Mouse (Mus musculus) adrenal gland, postnatal 10 days (tissue): ENCODE results near the gene Megf8. TPM values are rescaled to one million over a fixed set of nuclear protein-coding genes. Genes with fewer than 3 reads are reported as not detected.
A peak's percentile ranks its signal among the peaks of the same experiment; 100 is the strongest.
"Not testable (repeated sequence)": the region's sequence is repeated elsewhere in the genome, so short reads cannot be mapped to it uniquely, and the experiment has no call there.

Source experiments
- DNase-seq: peaks from one replicate; pipeline ENCODE4 v3.0.0; 2021; ENCODE audit warnings: mixed read lengths
- total RNA-seq, 2 experiments: library from RNA; stranded (reverse); gene quantifications; 2 replicates each; pipeline ENCODE4 v1.2.3; 2021

Gene Megf8
- total RNA-seq, 2 experiments from 2014 or later, result 31.1 to 41.0 TPM

GRCm38 (mm10) chr7:25297454-25298325 is 19.3 kb upstream of the Megf8 start, which contains the start of gene Pafah1b3:
Gene Pafah1b3 (minus strand): TSS chr7:25297986.
- peak; percentile 83 for DNase-seq

GRCm38 (mm10) chr7:25301063-25301462 is 15.9 kb upstream of the Megf8 start, which contains the start of gene Prr19:
Gene Prr19 (plus strand): TSS chr7:25301411.
- DNase-seq, result peak; percentile 27

DNA sequence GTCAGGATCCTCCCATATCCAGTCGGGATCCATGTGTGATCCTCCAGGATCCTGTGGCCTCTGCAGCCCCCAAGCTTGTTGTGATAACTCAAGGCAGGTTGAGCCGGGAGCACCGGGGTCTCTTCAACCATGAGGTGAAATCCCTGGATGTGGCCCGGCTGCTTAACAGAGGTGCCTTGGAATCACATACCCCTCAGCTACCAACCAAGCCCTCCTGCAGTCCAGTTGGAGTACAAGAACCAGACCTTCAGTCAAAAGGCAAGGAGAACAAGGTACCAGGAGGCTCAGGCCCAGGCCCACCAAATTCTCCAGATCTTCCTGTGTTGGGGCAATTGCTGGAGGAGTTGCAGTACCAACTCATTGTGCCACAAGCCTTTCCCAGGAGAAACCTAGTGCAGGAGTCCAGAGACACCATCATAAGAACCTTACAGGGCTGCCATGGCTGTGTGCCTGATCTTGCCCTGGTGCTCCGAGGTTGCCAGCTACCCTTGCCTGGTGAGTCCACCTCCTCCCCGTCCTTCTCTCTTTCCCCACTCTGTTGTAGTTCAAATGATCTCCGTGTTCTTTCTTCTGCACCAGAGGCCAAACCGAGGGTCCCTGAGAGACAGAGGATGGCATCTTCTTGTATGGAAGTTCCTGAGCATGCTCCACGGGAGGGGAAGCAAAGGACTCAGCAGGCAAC is 13.8 kb upstream of the Megf8 start:
- no peak for DNase-seq

GRCm38 (mm10) chr7:25303685-25304006 is 13.3 kb upstream of the Megf8 start:
- no peak for DNase-seq

DNA sequence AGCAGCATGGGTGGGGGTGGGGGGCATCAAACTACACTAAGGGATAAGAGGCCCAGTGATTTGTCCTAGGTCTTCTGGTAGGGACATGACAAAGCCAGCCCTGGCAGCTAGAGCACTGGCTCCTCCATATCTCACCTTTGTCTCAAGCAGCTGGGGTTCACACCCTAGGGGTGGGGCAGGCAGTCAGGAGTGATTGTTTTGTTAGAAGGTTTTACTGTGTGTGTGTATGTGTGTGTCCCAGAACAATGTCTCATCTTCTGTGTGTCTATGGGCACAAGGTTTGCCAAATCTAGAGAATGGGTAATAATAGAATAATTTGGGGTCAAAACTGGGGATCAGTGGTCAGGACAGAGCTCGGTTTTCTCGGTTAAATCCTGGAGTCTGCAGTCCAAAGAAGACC is 11.5 kb upstream of the Megf8 start:
- no peak for DNase-seq

DNA sequence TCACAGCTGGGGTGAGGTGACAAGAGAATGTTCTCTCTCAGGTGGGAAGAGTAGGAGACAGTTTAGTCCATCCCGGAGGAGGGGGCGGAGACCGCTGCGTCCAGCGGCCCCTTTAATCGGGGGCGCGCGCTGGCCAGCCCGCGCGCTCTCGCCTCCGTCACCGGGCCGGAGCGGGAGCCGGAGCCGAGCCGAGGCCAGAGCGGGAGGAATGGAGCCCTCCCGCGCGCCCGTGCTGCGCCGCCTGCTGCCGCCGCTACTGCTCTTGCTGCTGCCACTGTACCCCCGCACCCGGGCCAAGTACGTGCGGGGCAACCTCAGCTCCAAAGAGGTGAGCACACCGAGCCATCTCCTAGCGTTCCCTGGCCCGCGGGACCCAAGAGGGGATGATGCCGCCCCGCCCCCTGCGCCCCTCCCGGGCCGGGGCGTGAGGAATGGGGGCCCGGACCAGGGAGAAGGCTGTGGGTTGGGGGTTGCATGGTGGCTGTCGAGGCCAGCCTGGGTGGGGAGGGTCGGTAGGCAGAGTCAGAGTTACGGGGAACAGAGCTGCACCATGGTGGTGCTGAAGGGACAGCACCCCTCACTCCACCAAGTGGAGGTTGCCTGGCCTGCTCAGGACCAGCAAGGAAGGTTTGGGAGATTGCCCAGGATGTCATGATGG is 10.9 kb upstream of the Megf8 start, which contains the start of gene Tmem145:
TSS of gene Tmem145 (plus strand) at position 151 of the 658 bp plus-strand sequence.
- DNase-seq, result peak; percentile 65

- DNase-seq, result no peak
Observed at GRCm38 (mm10) chr7:25306614-25306996, 10.4 kb upstream of the Megf8 start.

- DNase-seq, result no peak
Observed at GRCm38 (mm10) chr7:25308702-25309318, 8.2 kb upstream of the Megf8 start.

GRCm38 (mm10) chr7:25309425-25309824 is 7.5 kb upstream of the Megf8 start:
- no peak for DNase-seq

GRCm38 (mm10) chr7:25311193-25311592 is 5.8 kb upstream of the Megf8 start:
- no peak for DNase-seq

- DNase-seq, result peak; percentile 35
Observed at GRCm38 (mm10) chr7:25313325-25313724, 3.6 kb upstream of the Megf8 start.

DNA sequence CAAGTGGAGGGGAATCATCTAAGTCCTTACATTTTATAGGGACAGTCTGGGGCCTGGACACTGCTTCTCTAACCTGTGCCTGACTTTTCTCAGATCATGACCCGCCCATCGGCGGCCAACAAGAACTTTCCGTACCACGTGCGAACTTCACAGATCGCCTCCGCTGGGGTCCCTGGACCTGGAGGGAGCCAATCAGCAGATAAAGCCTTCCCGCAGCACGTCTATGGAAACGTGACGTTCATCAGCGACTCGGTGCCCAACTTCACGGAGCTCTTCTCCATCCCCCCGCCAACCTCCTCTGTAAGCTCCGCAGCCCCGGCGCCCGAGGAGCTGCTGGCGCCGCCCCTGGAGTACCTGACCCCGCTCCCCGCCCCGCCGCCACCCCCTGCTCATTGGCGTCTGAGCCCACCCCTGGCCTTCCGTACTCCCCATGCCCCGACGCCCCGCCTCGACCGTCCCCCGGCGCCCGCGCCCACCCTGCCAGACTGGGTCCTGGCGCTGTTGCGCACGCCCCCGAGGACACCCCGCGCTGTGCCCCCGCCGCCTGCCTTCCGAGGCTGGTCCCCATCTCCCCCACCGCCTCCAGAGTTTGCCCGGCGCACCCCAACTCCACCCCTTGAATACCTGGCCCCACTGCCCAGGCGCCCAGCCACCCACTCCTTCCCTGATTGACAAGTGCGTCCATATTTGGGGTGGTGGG is 2.2 kb upstream of the Megf8 start:
- no peak for DNase-seq

DNA sequence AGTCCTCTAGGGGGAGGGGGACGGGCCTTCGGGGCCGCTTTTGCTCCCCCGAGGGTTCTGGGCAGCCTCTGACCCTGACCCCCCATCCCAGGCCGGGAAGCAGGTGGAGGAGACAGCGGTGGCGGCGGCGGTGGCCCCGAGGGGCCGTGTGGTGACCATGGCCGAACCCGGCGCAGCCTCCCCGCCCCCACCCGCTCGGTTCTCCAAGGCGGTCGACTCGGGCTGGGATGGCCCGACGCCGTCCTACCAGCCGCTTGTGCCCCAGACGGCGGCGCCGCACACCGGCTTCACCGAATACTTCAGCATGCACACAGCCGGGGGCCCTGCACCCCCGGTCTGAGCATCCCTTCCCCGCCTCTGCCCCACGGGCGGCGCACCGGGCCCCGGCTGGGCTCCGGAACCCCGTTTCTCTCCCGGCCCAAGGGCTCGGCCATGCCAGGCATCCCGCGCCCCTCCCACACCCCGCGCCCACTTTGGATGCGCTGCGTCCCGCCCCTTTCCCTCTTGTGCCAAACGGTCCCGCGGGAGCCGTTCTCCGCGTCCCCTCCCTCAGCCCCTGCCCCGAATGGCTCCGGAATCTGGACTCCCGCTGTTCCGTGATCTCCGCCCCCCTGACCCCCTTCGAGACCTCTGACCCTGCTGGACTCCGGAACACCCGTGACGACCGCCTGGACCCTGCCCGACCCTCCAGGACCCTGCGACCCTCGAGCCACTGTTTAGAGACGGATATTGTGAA is 1.5 kb upstream of the Megf8 start:
- DNase-seq, result peak; percentile 76

- peak; percentile 66 for DNase-seq
Observed at GRCm38 (mm10) chr7:25317446-25317999, 559 bp downstream of the Megf8 start.

DNA sequence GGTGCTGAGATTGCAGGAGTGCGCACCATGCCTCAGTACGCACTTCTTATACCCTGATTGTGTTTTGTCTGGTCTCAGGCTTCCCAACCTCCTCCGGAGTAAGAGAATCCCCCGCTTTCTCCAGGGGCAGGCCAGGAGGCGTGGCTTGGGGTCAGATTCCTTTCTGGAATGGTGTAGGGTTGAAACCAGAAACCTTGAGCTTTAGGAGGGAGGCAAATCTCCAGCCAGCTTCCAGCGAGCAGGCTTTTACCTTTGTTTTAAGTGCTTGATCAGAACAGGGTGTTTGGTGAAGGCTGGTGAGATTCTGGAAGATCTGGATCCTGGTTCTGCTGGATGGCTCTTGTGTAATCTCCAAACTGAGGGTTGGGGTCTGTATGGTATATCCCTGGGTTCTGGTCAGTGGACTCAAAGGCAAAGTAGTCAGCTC is 5.1 kb downstream of the Megf8 start:
- peak; percentile 62 for DNase-seq

DNA sequence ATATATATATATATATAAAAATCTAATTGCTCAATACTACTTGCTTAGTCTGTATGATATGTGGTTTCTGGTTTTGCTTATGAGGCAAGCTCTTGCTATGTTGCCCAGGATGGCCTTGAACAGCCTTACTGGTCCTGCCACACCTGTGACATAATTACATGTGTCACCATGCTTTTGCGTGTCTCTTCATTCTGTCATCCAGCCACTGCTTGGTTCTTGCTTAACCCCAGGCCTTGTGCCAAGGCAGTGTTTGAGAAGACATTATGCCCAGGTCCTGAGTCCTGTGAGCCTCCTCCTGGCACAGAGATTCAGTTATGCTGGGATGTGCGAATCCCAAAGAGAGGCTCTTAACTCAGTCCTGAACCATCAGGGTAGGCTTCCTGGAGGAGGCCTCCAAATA is 6.3 kb downstream of the Megf8 start:
- DNase-seq, result peak; percentile 66

DNA sequence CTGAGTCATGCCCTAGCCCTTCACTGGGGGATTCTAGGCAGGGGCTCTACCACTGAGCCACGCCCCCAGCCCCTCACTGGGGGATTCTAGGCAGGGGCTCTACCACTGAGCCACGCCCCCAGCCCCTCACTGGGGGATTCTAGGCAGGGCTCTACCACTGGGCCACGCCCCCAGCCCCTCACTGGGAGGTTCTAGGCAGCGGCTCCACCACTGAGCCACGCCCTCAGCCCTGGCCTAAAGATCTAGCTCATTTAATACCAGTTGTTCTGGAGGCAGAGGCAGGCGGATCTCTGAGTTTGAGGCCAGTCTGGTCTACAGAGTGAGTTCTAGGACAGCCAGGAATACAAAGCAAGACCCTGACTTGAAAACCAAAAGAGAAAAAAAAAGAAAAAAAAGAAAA is 8.5 kb downstream of the Megf8 start:
- not testable (repeated sequence) for DNase-seq

GRCm38 (mm10) chr7:25326233-25326632 is 9.3 kb downstream of the Megf8 start:
- DNase-seq, result no peak

DNA sequence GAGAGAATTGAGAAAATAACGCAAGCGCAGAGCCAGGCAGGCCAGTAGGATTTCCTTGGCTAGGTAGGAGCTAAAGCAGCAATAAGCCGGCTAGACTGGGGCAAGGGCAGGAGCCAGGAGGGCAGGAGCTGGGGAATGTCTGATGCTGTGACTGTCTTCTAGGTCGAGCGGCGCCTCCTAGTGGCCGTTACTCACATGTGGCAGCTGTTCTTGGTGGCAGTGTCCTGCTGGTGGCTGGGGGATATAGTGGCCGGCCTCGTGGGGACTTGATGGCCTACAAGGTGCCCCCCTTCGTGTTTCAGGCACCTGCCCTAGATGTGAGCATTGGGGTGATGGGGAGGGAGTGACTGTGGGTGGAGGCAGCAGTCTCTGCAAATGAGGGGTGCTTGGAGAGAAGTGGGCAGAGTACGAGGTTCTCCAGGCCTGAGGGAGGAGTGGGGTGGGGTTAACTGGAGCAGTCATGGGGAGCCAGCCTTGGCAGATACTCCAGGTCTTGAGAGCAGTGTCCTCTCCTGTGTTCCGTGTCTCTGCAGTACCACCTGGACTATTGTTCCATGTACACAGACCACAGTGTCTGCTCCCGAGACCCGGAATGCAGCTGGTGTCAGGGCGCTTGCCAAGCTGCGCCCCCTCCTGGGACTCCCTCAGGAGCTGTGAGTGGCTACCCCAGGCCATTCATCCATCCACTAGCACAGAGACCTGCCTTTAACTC is 16.8 kb downstream of the Megf8 start:
- DNase-seq, result peak; percentile 81

- DNase-seq, result peak; percentile 54
Observed at GRCm38 (mm10) chr7:25334472-25334871, 17.5 kb downstream of the Megf8 start.
